8 mouse cellular contexts compared by ENCODE assay signal in the genomic region with DNA sequence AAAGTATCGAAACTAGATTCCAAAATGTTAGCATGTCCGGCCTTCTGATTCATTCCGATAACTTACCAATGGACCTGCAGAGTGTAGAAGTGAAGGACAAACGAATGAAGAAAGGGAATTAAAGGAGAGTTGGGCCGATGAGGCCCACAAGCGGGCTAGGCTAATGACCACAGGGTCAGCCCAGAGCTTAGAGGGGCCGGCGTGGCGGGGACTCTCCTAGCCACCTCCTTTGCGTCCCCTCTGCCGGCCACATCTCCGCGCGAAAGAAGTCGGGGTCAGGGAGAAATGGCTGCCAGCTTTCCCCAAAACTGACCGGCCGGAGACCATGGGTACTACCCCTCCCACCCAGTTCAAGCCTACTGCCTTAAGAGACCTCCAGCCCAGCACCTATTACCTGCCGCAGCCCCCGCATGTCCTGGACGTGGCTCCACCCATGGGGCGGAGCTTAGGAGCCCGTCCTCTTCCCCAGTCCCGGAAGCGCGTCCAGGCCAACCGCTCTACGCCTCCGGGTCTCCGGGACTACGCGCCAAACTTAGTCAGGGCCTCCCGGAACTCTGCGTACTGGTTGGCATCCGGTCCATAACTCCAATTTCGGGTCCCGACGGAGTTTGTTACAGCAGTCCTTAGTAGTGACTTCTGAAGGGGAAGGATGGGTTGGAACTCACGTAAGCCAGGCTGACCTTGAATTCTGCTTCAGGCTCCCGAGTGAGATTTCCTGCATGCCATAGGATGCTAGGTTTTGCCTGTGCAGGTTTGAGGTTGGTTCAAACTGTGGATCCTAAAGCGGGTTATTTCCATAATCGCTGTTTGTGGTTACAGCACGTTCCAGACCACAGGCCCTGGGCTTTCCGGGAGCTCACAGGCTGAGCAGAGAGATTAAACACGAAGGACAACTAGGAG. TPM values are rescaled to one million over a fixed set of nuclear protein-coding genes. Genes with fewer than 3 reads are reported as not detected.
DNase-seq lines count a peak whose midpoint lies in the region; ATAC-seq lines count a peak whose summit lies in the region.

A gene (minus strand): TSS at position 556 of the 900 bp plus-strand sequence.

- H3K4me3 ChIP-seq in intestine, embryonic 15.5 days (replicated peaks), result peak within 1 kb of the TSS; percentile 71
- peak within 1 kb of the TSS; percentile 66 for H3K4me3 ChIP-seq in midbrain, embryonic 11.5 days (ENCODE audit: low read depth, low read length)

- H3K27me3 ChIP-seq in intestine, embryonic 15.5 days (replicated peaks), result no peaks in the 10 kb centered on the region
- no peaks in the 10 kb centered on the region for H3K27me3 ChIP-seq in midbrain, embryonic 11.5 days (ENCODE audit: control insufficient read depth, insufficient read depth, low read length)

- H3K4me2 ChIP-seq in intestine, embryonic 15.5 days (replicated peaks), result peak within 1 kb of the TSS; percentile 76
- peak within 1 kb of the TSS; percentile 78 for H3K4me2 ChIP-seq in midbrain, embryonic 11.5 days

- peak; percentile 91 for DNase-seq in adrenal gland, postnatal 10 days
- peak; percentile 65 for DNase-seq in embryo, embryonic 11.5 days (ENCODE audit: low read depth, low spot score)
- DNase-seq in gastrocnemius, postnatal 36 days, result peak; percentile 70 to 78
- DNase-seq in left cerebral cortex, postnatal 4 days, result peak; percentile 72
- peak; percentile 98 for DNase-seq in midbrain, embryonic 11.5 days (ENCODE audit: low spot score, missing footprints)
- peak; percentile 60 for DNase-seq in right cerebral cortex, postnatal 4 days
- peak; percentile 89 for DNase-seq in yolk sac, embryonic 10.5 days (ENCODE audit: low spot score)

- H3K36me3 ChIP-seq in intestine, embryonic 15.5 days, result 0 out of 2 replicates have a peak, but pooled peaks cover 2% of the 10 kb centered on the region
- H3K36me3 ChIP-seq in midbrain, embryonic 11.5 days (ENCODE audit: control insufficient read depth, insufficient read depth, low read length), result no peaks in the 10 kb centered on the region; the same call in 1 of the 2 replicates

- peak; percentile 86 for ATAC-seq in intestine, embryonic 15.5 days
- ATAC-seq in midbrain, embryonic 11.5 days (ENCODE audit: low FRiP score), result peak; percentile 66

- 2% methylated on average over 44 of the region's 44 CpGs for WGBS in intestine, embryonic 15.5 days
- WGBS in midbrain, embryonic 11.5 days, result 5% methylated on average over 44 of the region's 44 CpGs

- intact Hi-C loops in gastrocnemius, postnatal 36 days (cut with DNase I), result no loop called here
- intact Hi-C loops in left cerebral cortex, postnatal 4 days (cut with DNase I), result no loop called here

- H3K9ac ChIP-seq in intestine, embryonic 15.5 days, result peak within 1 kb of the TSS; percentile 76
- peak within 1 kb of the TSS; percentile 68 for H3K9ac ChIP-seq in midbrain, embryonic 11.5 days (ENCODE audit: low read length)

- no peaks in the 10 kb centered on the region for H3K9me3 ChIP-seq in intestine, embryonic 15.5 days
- H3K9me3 ChIP-seq in midbrain, embryonic 11.5 days (ENCODE audit: control insufficient read depth, low read length), result no peaks in the 10 kb centered on the region

- H3K4me1 ChIP-seq in intestine, embryonic 15.5 days (replicated peaks), result peaks cover 11% of the 10 kb centered on the region
- H3K4me1 ChIP-seq in midbrain, embryonic 11.5 days (ENCODE audit: control insufficient read depth, insufficient read depth, low read length), result peaks cover 11% of the 10 kb centered on the region

- peak within 1 kb of the TSS; percentile 42 for H3K27ac ChIP-seq in intestine, embryonic 15.5 days
- H3K27ac ChIP-seq in midbrain, embryonic 11.5 days (ENCODE audit: low read depth, low read length), result 0 out of 2 replicates have a peak within 1 kb of the TSS, but pooled peaks have one; percentile 14

RNA-seq across cellular contexts. Expression of the gene that starts here (rescaled TPM):
- 10 to 100 TPM; 25.8 to 28.7 TPM for total RNA-seq in adrenal gland, postnatal 10 days (2021)
- 1 to 10 TPM; 7.5 to 8.6 TPM for total RNA-seq in gastrocnemius, postnatal 36 days (2021)
- 40.7 and 45.7 TPM in 2 replicates for polyA plus RNA-seq in intestine, embryonic 15.5 days (2015; fragmentation: Nextera tagmentation; extraction: Ambion mirVana)
- 10 to 100 TPM; 22.9 to 25.2 TPM for total RNA-seq in left cerebral cortex, postnatal 4 days (2021)
- 28.8 and 31.3 TPM in 2 replicates for polyA plus RNA-seq in midbrain, embryonic 11.5 days (2014; fragmentation: Nextera tagmentation; extraction: Ambion mirVana)

Comparison
In these comparisons a context has a peak if more than half of its experiments do, and no peak if none do; other contexts are left out.
1. Peak in every context shown above with its lines: DNase-seq, ATAC-seq, H3K4me3 ChIP-seq and H3K27ac ChIP-seq.